Mouse (Mus musculus) left cerebral cortex, adult 18-20 months (tissue): ENCODE measurements around the gene Wscd2. TPM values are rescaled to one million over a fixed set of nuclear protein-coding genes. Genes with fewer than 3 reads are reported as not detected.

Experiments
- DNase-seq, 2 experiments: peaks; one replicate each; pipeline ENCODE4 v3.0.0; 2021 to 2022; ENCODE audit warnings: low spot score in 2 of 2, mixed read lengths in 1 of 2
- total RNA-seq, 2 experiments: library from RNA; stranded (reverse); gene quantifications; 2 replicates each; pipeline ENCODE4 v1.2.3; 2021

Wscd2 gene
- total RNA-seq, 2 experiments from 2014 or later, result 53.0 to 56.5 TPM

- DNase-seq, result no peak
These were observed 147.9 kb downstream of the Wscd2 start for GRCm38 (mm10) chr5:113638055-113638454.

GRCm38 (mm10) chr5:113639126-113639525 is 149.0 kb downstream of the Wscd2 start:
- no peak for DNase-seq

Other genes starting within 250 kb of the Wscd2 start
- 100 to 1,000 TPM; 157 to 158 TPM for gene Sgsm1, start 179.5 kb upstream of the Wscd2 start, total RNA-seq
- gene Aym1, start 133.0 kb upstream of the Wscd2 start, total RNA-seq, result not detected
- 1 to 10 TPM; 4.6 to 5.5 TPM for gene Cmklr1, start 160.1 kb downstream of the Wscd2 start, total RNA-seq
- gene 1700069L16Rik, start 234.4 kb downstream of the Wscd2 start, total RNA-seq, result not detected
- gene Ficd, start 245.5 kb downstream of the Wscd2 start, total RNA-seq, result 10 to 100 TPM; 11.8 to 13.2 TPM